Mouse (Mus musculus) T-helper 17 cell (primary cell): ENCODE measurements at regions not wholly inside any gene's neighbourhood (a gene's known extent, or its start where the extent isn't known, plus 50 kb on each side); places are given as distances from the start of the nearest gene placed in this dataset.

Experiments used
- in situ Hi-C, 2 experiments: fragments of 300-600 bp; cut with MboI, MseI; formaldehyde crosslinking; loops; 1 replicate in 1 of 2; 2 replicates in 1 of 2; pipeline ENCODE4 v1.15.1; 2025; ENCODE audit warnings: high pct_unique_total_duplicates in 2 of 2

DNA sequence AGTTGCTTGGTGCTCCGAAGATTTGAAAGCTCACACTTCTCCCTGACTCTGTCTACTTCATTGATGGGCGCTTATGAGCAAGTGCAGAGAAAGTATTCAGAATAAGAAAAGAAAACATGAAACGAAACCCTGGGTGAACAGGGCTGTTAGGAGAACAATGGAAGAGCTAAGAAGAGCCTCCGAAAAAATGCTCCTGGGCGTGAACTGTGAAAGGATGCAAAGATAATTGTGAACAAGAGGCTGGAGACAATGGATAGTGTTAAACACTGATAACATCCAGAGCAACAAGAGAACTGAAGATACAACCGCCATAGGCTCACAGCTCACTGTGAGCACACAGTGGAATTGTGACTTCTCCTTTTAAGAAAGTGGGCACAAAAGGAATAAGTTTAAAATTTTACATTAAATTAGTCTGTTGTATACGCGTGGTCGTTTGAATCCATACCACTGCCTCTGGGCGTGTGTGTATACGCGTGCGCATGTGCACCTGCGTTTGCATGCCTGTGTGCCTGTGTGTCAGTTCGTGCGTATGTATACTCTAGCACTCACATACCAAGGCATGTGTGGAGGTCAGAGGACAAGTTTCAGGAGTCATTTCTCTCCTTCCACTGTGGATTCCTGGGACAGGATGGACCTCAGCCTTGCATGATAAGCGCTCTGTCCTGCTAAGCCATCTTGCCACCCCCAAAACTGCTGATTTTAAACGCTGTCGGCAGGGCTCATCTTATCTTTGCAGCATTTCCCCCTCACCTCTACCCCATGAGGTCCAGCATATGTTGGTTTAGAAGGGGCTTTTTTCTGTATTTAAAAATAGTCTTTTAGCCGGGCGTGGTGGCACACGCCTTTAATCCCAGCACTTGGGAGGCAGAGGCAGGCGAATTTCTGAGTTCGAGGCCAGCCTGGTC is 113.0 kb upstream of the 1700016C15Rik start:
- in situ Hi-C loops, result no loop called here

DNA sequence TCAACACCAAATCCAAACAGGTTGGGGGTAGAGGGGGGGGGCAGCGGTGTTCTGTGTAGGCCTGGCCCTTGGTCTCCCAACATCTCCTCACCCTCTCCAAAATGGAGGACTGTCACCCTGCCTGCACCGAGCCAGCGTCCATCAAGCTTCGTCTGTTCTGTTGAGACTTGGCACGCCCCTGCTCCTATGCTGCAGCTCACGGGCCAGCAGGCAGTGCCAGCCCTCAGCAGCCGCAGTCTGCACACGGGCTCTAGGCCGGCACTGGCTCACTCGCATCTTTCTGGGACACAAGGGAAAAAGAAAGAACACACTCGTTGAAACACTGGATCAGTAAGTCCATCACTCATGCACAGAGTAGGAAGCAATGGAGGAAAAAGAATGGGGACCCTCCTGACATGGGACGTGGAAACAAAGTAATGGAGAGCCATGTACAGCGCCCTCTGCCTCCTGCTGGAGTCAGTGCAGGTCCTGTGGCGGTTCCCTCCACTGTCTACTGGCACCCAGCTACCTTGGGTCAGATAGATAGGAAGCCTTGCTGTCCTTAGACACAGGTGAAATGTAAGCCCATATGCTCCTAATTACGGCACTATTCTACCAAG is 109.0 kb upstream of the 1700016C15Rik start:
- in situ Hi-C loops, result no loop called here

DNA sequence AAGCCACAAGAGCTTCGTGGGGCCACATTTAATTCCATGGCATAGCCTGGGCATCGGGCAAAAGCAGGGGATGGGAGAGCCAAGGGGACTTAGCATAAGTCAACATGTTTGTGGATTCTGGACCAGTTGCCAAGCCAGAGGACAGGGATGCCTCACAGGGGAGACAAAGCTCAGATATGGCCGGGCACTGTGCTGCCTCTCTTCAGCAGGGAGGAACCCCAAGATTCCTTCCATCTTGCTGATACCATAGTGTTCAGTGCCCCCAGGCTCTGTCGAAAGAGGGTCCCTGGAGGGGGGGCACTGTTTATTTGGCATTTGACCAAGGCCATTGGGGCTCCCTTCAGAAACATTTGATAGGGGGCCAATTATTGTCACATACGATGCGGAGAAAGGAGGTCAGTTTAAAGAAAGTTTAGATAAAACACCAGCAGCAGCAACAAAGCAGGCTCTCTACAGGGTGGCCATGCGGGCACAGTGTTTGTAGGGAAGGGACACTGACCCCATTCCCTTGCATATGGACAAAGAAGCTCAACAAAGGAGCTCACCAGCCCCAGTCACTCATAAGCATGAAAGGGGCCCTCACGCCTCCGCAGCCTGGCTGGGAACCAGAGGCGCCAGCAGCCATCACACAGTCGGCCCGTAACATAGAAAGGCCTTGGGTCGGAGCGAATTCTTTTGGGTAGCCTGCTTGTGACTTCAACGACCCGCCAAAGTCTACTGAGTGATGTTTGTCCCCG is 107.6 kb upstream of the 1700016C15Rik start:
- in situ Hi-C loops, result no loop called here

DNA sequence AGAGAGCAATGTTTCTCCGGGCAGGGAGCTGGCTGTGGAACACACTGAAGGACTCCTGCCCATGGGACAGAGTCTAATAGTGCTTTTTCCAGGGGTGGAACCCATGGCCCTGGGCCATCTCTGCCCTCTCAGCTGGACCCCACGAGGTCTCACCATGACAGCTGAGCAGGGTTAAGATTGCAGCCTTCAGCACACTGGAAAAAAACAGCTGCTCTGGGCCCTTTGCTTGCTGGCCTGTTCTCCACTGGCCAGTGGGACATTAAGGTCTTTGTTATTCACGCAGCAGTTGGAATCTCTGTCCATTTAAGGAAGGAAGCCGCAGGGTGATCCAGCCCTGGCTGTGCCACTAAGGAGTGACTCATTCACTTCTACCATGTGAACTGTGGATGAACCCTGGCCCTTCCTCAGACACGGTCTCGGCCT is 106.3 kb upstream of the 1700016C15Rik start:
- in situ Hi-C loops, result no loop called here

DNA sequence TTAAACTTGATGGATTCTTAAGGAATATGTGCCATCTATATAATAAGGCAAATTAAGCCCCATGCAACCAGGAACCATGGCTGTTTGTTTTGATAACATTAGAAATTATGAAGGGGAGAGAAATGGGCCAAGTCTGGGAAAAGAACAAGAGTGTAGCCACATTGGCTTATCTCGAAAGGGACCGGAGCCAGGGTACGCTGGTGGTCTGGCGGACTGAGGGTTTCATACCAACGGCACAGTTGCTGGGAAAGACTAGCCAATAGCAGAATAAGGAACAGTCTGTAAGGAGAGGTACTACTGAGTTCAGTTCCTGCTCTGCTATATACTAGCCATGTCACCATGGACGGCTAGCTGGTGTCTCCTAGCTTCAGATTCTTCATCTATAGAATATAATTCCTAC is 105.9 kb upstream of the 1700016C15Rik start:
- in situ Hi-C loops, result no loop called here

DNA sequence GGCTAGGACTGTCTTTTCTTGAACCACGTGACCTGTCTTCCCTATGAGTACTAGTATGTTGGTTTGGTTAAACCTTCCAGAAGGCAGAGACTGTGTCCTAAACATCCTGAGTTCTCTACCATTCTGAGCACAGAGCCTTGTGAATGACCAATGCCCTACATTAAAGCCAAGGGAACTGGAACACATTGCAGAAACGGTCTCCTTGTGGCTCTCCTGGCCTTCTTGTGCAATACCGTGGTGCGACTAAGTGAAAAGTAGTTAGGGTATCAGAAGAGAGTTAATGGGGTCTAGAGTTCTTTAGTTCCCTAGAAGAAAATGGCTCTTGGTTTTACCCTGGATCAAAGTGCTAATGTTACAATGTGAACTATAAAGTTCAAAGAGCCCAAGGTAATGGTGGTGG is 101.8 kb upstream of the 1700016C15Rik start:
- in situ Hi-C loops, result no loop called here

DNA sequence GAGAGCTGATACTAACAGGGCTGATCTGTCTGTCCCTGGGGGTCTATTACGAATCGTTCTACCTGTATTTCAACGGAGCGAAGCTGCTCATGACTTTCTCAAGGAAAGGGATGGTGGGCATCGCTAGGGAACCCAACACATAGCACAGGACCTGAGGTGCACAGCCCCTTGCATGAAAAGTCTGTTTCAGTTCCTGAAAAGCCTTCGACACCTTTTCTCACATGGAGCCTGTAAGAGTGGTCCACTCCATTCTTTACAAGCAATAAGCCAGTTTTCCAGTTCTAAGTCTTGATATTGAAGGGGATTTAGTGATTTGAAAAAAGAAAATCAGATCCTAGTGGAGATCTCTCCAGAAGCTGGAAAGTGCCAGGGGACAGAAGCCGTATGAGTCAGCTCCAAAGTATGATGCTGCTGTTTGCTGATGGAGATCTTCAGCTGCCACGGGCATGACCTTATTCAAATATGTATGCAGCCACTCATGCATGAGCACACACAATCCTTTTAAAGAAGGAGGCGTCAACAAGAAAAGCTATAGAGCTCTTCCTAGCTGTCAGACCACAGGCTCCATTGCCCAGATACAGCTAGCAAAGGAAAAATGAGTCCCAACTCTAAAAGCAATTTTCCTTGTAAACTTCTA is 95.5 kb upstream of the 1700016C15Rik start:
- in situ Hi-C loops, result loop anchor here in 1 of 2 experiments (10.0 kb wide), 1 partner anchor 1051 kb away; no protein-coding TSS in a partner anchor

DNA sequence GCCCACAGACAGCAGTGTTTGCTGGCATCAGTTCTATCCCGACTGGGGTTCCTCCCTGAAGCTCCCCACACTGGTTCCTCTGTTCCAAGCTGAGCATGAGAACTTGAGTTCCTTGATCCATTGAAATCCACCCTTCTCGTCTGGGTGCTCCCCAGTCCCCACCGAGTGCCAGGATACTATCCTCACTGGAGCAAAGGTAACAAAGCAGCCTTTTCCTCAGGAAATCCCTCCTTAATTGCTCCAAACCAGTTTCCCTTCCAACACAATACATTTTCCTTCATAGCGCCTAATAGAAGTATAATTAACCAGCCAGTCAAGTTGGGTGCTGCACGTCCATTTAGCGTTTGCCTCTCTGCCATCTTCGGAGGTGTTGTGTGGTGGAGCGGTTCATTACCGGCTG is 92.6 kb upstream of the 1700016C15Rik start:
- in situ Hi-C loops, result loop anchor here in 1 of 2 experiments (10.0 kb wide), 1 partner anchor 1048 kb away; no protein-coding TSS in a partner anchor

DNA sequence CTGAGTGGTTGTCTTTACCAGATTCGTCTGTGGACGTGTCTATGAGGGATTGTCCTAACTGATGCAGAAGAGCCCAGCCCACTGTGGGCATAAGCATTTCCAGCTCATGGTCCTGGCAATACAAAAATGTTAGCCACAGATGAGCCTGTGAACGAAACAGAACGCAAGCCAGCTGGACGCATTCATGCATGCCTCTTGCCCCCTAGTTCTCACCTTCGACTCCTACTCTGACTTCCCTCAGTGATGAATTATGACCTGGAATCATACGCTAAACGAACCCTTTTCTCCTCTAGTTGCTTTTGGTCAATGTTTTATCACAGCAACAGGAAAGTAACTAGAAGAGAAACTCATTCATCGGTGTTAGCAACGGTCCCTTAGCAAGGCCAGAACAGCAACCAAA is 91.2 kb upstream of the 1700016C15Rik start:
- in situ Hi-C loops, result loop anchor here in 1 of 2 experiments (10.0 kb wide), 1 partner anchor 1046 kb away; no protein-coding TSS in a partner anchor

DNA sequence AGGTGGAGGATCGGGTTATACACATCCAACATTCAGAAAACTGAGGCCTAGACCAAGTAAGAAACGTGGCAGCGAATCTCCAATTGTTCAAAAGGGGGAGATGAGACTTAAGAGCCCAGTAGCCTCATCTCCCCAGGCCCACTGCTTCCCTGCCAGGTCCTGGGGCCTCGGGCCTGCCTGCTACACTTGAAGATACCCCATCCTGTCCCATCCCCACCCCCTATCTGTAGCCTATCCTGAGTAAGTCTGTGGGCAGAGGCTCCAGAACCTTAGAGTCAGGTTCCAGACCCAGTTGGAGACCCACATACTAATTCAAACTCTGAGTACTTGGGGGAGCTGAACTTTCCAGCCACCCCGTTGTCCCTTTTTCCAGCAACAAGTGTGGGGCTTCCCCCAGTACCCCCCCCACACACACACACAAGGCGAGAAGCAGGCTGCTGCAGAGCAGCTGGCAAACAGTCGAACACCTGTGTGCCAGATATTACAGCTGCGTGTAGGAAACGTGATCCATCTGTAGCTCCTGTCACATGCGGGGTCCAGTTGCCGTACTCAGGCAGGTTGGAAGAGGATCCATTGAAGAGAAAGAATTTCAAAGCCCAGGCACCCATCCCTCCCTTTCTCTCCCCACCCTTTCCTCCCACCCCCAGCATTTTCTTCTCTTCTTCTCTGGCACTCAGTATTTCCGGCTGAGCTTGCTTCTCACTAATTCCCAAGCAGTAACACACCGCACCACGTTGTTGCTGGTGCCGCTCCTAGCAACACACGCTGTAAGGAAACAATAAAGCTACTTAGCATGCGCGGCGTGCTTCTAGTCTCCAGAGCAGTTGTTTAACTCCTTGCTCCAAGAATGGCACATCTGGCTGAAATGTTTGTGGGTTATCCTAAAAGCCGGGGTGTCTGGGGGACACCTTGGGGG is 89.4 kb upstream of the 1700016C15Rik start:
- in situ Hi-C loops, result loop anchor here in 1 of 2 experiments (10.0 kb wide), 1 partner anchor 1045 kb away; no protein-coding TSS in a partner anchor

DNA sequence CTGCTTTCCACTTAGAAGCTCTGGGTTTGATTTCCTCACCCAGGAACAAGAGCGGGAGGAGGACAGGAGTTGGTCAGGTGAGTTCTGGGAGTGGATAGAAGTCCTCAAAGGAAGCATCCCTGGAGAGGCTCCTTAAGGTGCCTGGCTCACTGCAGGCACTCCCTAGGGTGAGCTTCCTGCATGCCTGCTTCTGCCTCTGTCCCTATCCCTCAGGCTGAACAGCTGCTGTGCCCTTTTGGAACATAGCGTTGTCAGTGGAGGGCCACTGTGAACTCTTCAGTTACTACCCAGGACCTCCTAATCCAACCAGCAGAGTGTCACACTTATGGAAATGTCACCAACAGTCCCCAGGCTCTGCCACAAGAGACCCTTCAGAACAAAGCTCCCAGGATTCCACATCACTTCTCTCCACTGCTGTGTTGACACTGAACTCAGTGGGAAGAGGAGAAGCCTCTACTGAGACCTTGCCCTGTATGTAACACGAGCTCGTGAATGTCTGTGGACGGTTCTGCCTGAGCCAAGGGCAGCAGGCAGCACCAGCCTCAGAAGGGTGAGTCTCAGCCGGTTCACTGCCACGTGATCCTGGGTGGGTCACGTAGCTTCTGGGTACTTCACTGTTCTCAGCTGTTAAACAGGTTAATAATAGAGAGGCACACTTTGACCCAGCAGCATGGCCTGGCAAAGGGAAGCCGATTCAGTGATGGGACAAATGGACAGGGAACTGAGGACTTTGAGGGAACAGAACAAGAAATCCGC is 86.7 kb upstream of the 1700016C15Rik start:
- in situ Hi-C loops, result no loop called here

DNA sequence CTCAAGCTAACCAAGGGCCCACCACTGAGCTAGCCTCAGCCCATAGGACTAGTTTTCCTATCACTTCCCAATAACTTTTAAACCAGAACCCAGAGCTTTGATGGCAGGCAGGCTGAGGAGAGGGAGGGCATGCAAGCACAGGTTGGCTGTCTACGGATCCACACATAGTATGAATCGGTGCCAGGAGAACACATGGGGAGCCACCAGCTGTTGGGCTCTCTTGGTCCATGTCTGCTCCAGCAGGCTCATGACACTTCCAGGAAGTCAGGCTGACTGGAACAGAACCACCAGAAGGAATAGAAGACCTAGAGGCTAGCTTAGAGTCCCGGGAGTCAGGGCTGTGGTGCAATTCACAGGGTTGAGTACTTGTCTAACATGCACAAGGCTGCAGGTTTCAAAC is 86.0 kb upstream of the 1700016C15Rik start:
- in situ Hi-C loops, result no loop called here

DNA sequence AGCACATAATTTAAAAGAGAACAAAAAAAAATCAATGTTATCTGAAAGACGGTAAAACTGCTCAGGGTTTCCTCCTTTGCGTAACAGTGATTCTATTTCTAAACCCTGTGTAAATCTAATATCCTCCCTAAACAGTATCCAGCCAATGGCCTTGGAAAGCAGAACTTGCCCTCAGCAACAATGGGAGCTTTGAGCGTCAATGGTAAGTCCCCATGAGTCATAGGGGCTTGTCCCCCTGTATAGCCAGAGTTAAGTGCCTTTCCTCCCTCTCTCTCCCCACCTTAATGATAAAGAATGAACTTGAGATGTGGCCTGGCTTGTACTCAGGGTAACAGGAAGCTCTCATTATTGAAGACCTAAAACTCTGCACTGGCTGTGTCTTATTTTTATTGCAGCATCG is 85.4 kb upstream of the 1700016C15Rik start:
- in situ Hi-C loops, result no loop called here

DNA sequence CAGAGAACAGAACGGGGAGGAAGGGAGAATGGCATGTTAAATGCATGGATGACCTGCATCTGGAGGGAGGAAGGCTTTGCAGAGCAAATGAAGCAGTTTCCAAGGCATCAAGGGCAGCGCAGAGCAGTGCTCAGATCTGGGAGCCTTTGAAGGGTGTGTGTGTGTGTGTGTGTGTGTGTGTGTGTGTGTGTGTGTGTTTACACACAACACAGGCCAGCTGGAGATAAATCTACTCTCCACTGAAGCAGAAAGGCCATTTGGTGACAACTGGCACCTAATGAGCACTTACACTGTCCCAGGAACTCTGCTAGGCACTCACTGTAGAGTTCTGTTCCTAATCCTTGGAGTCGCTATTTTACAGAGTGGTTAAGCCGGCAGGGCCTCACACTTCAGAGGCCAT is 84.3 kb upstream of the 1700016C15Rik start:
- in situ Hi-C loops, result loop anchor here in 1 of 2 experiments (5.0 kb wide), 1 partner anchor 37 kb away; no protein-coding TSS in a partner anchor

DNA sequence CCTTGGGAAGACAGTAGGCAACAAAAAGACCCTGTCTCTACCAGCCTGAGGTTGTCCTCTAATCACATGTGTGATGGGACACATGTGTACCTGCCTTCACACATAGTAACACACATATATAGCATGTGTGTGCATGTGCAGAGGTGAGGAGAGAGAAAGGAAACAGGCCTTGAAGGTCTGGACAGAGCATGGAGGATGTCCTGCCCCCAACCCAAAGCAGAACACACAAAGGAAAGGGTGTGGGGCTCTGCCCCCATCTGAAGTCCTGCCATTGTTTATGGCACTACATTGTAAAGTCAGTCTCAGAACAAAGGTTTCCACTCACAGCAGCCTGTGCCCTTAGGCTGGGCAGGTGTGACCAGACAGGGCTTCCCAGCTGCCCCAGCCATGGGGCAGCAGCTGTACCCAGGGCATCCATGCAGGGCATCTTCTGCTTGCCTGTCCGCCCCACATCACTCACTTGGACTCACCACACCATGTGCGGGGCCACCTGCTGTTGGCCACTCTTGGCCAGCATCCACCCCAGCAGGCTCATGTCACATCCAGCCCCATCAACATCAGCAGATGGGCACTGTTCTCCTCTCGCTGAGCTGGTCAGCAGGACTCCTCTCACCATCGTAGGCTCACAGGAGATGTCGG is 83.6 kb upstream of the 1700016C15Rik start:
- in situ Hi-C loops, result loop anchor here in 1 of 2 experiments (5.0 kb wide), 1 partner anchor 36 kb away; no protein-coding TSS in a partner anchor

DNA sequence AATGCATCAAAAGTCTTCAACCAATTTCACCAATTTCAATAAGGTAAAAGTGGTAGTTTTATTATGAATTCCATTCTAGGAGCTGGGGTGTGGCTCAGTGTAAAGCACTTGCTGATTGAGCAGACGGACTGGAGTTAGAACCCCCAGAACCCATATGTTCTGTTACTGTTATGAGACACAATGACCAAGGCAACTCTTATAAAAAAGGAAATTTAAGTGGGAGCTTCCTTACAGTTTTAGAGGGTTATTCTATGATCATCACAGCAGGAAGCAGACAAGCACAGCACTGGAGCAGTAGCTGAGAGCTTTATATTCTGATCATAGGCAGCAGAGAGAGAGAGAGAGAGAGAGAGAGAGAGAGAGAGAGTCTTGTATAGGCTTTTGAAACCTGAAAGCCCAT is 81.7 kb upstream of the 1700016C15Rik start:
- in situ Hi-C loops, result loop anchor here in 1 of 2 experiments (5.0 kb wide), 1 partner anchor 34 kb away; no protein-coding TSS in a partner anchor

DNA sequence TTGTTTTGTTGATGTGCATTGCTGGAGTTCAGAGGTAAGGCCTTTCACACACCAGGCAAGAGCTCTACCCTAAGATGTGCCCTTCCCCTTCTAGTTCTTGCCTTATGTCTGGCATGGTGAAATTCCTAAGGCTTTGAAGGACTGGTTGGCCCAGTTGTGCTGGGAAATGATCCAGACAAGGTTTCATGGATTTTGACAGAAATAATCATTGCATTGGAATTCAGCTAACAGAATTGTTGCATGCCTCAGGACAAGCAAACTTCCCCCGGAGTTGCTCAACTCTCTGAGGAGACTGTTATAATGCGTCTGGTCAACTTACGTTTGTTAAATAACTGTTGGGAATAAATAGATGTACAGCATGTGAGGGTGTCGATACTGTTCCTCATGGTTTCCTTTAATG is 80.6 kb upstream of the 1700016C15Rik start:
- in situ Hi-C loops, result loop anchor here in 1 of 2 experiments (5.0 kb wide), 1 partner anchor 33 kb away; no protein-coding TSS in a partner anchor

DNA sequence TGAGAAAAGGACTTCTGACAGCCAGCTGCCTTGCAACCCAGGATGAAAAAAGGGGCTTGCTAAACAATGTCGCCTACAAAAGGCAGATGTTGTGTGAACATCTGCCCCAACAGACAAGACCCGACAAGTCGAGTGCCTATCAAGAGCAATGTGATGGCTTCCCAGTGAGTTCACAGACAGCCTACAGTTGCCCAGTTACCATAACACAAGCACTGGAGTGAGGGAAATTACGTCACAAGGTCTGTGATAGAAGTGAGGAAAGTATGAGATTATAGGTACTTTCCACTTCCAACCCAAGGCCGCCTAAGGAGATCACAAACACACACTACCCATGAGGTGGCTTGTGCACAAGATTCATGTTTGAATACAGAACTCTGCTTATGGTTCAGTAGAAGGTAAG is 78.4 kb upstream of the 1700016C15Rik start:
- in situ Hi-C loops, result no loop called here

DNA sequence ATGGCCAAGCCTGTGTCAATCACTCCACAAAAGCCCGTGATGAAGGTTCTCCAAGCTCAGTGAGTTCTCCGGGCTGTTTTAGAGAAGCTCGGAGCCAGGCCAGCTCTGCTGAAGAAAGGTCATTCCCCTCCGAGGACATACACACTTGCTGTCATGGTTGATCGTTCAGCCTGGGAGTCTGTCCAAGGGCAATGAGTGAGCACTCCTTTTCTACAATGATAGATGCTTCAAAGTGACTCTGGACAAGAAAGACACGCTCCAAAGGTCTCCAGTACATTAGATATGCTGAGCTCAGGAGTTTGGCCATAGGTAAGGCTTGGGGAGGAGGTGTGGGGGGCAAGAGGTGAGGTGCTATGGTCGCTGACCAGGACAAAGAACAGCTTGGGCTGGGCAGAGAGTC is 66.5 kb upstream of the 1700016C15Rik start:
- in situ Hi-C loops, result loop anchor here in 1 of 2 experiments (5.0 kb wide), 1 partner anchor 101 kb away; no protein-coding TSS in a partner anchor
